Mouse (Mus musculus): Measurements from ENCODE around the gene Rcvrn. TPM values are rescaled to one million over a fixed set of nuclear protein-coding genes. Genes with fewer than 3 reads are reported as not detected.

The Rcvrn gene
- polyA plus RNA-seq, 1 experiment from 2014 or later = not detected

DNA sequence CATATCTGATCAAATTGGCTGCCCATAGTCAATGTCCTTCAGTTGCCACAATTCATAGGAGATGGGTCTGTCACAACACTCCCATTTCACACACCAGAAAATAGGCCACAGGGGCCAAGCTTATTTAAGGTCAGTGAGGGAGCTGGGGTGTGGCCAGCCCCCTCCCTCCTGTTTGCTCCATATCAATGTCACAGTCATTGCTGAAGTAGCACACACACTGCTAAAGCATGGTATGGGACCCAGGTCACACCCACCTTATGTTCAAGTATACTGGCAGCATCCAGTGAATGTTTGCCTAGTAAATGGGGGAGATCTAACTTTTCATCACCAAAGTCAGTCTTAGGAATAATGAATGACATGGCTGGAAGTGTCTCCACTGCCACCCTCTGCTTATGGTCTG is 33.6 kb downstream of the Rcvrn start:
- H3K4me1 ChIP-seq = no peaks in the 10 kb centered on the region
- H3K4me2 ChIP-seq = no peak overlapping the region
- H3K4me3 ChIP-seq (replicated peaks) = no peak overlapping the region
- H3K36me3 ChIP-seq = no peaks in the 10 kb centered on the region
- H3K27me3 ChIP-seq (replicated peaks) = no peaks in the 10 kb centered on the region
- H3K9me3 ChIP-seq (replicated peaks) = no peaks in the 10 kb centered on the region
- no peak overlapping the region for H3K27ac ChIP-seq (replicated peaks)
- no peak for ATAC-seq (ENCODE audit: low FRiP score)
- no peak overlapping the region for H3K9ac ChIP-seq (replicated peaks)

DNA sequence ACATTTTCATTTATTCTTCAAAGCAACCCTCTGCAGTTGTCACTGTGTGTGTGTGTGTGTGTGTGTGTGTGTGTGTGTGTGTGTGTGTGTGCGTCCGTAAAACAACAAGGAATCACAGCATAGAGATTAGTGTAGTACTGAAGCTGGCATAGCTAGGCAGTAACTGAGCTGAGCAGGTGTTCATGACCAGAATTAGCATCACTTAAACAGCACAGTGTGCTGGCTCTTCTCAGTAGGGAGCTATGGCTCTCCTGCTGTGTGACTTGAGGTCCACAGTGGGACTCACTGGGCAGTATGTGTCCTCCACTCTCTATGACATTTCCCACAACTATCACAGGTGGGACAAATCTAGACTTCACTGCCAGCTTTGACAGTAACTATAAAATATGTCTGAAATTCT is 35.9 kb downstream of the Rcvrn start:
- Histone ChIP-seq H3K27me3 (replicated peaks) (no peaks in the 10 kb centered on the region), H3K4me2 (no peak overlapping the region), H3K9ac (replicated peaks) (no peak overlapping the region), H3K36me3 (no peaks in the 10 kb centered on the region), H3K9me3 (replicated peaks) (no peaks in the 10 kb centered on the region), H3K4me1 (no peaks in the 10 kb centered on the region), H3K27ac (replicated peaks) (no peak overlapping the region), H3K4me3 (replicated peaks) (no peak overlapping the region)
- ATAC-seq (ENCODE audit: low FRiP score) = no peak
- WGBS = 100% methylated on average over 2 of the region's 2 CpGs

DNA sequence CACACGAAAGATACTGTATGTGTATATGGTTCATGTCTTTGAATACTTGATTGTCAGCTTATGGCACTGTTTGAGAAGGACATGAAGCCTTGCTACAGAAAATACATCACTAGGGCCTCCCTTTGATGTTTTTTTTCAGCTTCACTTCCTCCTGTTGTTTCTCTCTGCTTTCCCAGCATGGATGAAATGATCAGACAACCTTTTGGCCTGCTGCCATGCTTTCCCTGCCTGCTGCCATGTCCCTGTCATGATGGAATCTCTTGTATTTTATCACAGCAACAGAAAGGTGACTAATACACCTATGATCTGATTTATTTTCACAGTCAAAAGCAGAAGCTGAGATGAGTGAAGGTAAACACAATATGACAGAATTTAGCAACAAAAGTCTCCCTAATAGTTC is 38.6 kb downstream of the Rcvrn start:
- no peaks in the 10 kb centered on the region for H3K27me3 ChIP-seq (replicated peaks)
- no peak overlapping the region for H3K4me2 ChIP-seq
- WGBS = 92% methylated on average over 1 of the region's 1 CpGs
- no peak overlapping the region for H3K4me3 ChIP-seq (replicated peaks)
- no peaks in the 10 kb centered on the region for H3K9me3 ChIP-seq (replicated peaks)
- no peaks in the 10 kb centered on the region for H3K4me1 ChIP-seq
- H3K9ac ChIP-seq (replicated peaks) = no peak overlapping the region
- H3K36me3 ChIP-seq = no peaks in the 10 kb centered on the region
- H3K27ac ChIP-seq (replicated peaks) = no peak overlapping the region
- no peak for ATAC-seq (ENCODE audit: low FRiP score)

DNA sequence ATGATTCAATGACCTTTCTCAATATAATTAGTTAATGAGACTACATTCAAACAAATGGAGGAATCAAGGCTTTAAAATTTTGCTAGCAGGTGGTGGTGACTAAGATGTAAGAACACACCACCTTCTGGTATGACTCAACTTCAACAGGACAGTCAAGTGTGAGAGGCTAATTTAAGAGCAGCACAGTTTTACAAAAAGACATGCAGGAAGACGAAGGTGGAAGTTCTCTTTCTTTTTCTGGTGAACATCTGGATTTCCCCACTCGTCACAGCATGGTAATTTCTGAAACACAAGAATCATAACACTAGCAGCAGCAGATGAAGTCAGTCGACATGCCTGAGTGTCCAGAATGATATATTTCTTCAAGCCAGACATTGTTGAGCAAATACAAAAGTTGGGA is 39.5 kb downstream of the Rcvrn start:
- no peak for ATAC-seq (ENCODE audit: low FRiP score)
- no peak overlapping the region for H3K4me3 ChIP-seq (replicated peaks)
- H3K4me1 ChIP-seq = no peaks in the 10 kb centered on the region
- H3K36me3 ChIP-seq = no peaks in the 10 kb centered on the region
- no peak overlapping the region for H3K9ac ChIP-seq (replicated peaks)
- H3K4me2 ChIP-seq = no peak overlapping the region
- WGBS = 75% methylated on average over 3 of the region's 3 CpGs
- no peaks in the 10 kb centered on the region for H3K9me3 ChIP-seq (replicated peaks)
- no peaks in the 10 kb centered on the region for H3K27me3 ChIP-seq (replicated peaks)
- H3K27ac ChIP-seq (replicated peaks) = no peak overlapping the region

DNA sequence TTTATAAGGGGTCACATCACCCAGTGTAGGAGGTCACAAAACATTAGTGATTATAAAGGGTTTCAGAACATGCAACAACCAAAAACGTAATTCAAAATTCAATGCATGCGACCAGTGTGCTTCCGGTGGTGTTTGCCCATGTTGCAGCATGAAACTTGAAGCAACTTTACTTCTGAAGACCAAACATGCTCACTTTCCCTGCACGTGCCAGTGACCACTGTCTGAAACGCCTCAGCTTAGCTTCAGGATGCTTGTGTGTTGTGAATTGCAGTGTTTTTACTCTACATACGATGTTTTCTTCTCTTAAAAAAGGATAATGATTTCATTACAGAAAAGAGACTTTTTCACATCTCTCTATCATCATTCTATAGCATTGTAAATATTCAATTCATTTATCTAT is 43.2 kb downstream of the Rcvrn start:
- Histone ChIP-seq H3K27me3 (replicated peaks) (no peaks in the 10 kb centered on the region), H3K36me3 (no peaks in the 10 kb centered on the region), H3K27ac (replicated peaks) (no peak overlapping the region), H3K4me3 (replicated peaks) (no peak overlapping the region), H3K4me1 (no peaks in the 10 kb centered on the region), H3K9me3 (replicated peaks) (no peaks in the 10 kb centered on the region), H3K4me2 (no peak overlapping the region), H3K9ac (replicated peaks) (no peak overlapping the region)
- ATAC-seq (ENCODE audit: low FRiP score) = no peak
- WGBS = 86% methylated on average over 6 of the region's 6 CpGs

DNA sequence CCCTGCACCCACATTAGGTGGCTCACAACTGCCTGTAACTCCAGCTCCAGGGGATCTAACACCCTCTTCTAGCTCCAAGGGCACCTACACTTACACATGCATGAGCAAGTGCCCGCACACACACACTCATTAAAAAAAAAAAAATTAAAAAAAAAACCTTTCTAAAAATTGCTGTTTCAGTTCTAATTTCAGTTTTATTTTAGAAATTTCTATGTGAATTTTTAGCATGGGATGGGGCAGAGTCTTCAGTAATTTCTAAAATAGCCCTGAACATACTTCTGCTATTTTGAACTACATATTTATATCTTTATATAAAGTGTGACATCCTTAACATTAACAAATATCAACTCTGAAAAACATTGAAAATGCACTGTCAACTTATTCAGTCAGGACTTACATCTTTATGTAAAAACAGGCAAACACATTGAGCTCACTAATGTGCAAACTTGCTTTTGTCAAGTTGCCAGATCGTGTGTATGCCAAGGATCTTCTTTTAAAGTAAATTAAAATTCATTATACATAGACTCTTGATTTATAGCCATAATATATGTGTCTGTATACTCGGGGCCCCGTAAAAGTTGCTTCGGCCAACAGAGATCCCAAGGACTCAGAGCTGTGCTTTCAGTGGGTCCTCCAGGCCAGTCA is 43.8 kb downstream of the Rcvrn start:
- Histone ChIP-seq H3K36me3 (no peaks in the 10 kb centered on the region), H3K27ac (replicated peaks) (no peak overlapping the region), H3K4me3 (replicated peaks) (no peak overlapping the region), H3K4me1 (no peaks in the 10 kb centered on the region), H3K9ac (replicated peaks) (no peak overlapping the region), H3K27me3 (replicated peaks) (no peaks in the 10 kb centered on the region), H3K9me3 (replicated peaks) (no peaks in the 10 kb centered on the region), H3K4me2 (no peak overlapping the region)
- ATAC-seq (ENCODE audit: low FRiP score) = no peak
- WGBS = 74% methylated on average over 5 of the region's 5 CpGs

DNA sequence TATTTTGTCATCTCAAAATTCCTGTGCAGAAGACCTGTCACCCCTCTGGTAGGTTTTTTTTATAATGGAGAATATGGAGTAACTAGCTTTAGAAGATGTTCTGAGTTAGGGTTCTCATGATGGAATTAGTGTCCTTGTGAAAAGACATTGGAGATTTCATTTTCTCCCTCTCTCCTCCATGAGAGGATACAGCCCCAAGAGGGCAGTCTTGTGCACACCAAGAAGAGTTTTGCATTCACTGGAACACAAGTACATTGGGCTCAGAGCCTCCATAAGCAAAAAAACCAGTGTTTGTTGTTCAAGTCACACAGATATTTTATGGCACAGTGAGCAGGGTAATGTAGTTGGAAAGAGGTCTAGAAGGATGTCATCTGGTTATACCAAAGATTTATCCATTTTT is 46.4 kb downstream of the Rcvrn start:
- H3K9ac ChIP-seq (replicated peaks) = no peak overlapping the region

More for the DNA sequence above, 46.4 kb downstream of the Rcvrn start:
- Histone ChIP-seq H3K36me3 (no peaks in the 10 kb centered on the region), H3K4me3 (replicated peaks) (no peak overlapping the region), H3K27ac (replicated peaks) (no peak overlapping the region), H3K27me3 (replicated peaks) (no peaks in the 10 kb centered on the region), H3K4me2 (no peak overlapping the region), H3K9me3 (replicated peaks) (no peaks in the 10 kb centered on the region), H3K4me1 (no peaks in the 10 kb centered on the region)
- ATAC-seq (ENCODE audit: low FRiP score) = no peak

Other genes with a start within 250 kb of the Rcvrn start
- gene Gas7, start 239.9 kb upstream of the Rcvrn start, polyA plus RNA-seq (2015; fragmentation: Nextera tagmentation; extraction: Ambion mirVana) = 26.6 and 26.7 TPM in 2 replicates
- gene Glp2r, start 75.8 kb downstream of the Rcvrn start, polyA plus RNA-seq (2015; fragmentation: Nextera tagmentation; extraction: Ambion mirVana) = 0.13 TPM in 1 of 2 replicates, not detected in the other
- gene Gsg1l2, start 79.3 kb downstream of the Rcvrn start, polyA plus RNA-seq (2015; fragmentation: Nextera tagmentation; extraction: Ambion mirVana) = 0.20 TPM in 1 of 2 replicates, not detected in the other
- 0.68 and 1.3 TPM in 2 replicates for gene Dhrs7c, start 102.9 kb downstream of the Rcvrn start, polyA plus RNA-seq (2015; fragmentation: Nextera tagmentation; extraction: Ambion mirVana)
- gene Usp43, start 226.8 kb downstream of the Rcvrn start, polyA plus RNA-seq (2015; fragmentation: Nextera tagmentation; extraction: Ambion mirVana) = 0.69 and 0.77 TPM in 2 replicates